Mouse (Mus musculus) heart, embryonic 15.5 days (tissue): ENCODE measurements around the gene Adam15. TPM values are rescaled to one million over a fixed set of nuclear protein-coding genes. Genes with fewer than 3 reads are reported as not detected.

Experiments used
- ATAC-seq: fragments of 200-750 bp; cut with Nextera tagmentation; replicated peaks from 2 replicates; pipeline ENCODE4 v1.8.0; 2017; ENCODE audit warnings: low read depth, moderate TSS enrichment; ENCODE audit not compliant: insufficient number of reproducible peaks, insufficient read depth, low FRiP score
- H3K27ac ChIP-seq: fragments of 300-500 bp; sonication (generic); 2 replicates; pipeline ENCODE4 v1.5.1; 2015; ENCODE audit warnings: mild to moderate bottlenecking, inconsistent platforms
- H3K27me3 ChIP-seq: fragments of 300-500 bp; sonication (generic); 2 replicates; pipeline ENCODE4 v1.6.1; 2015; ENCODE audit warnings: inconsistent platforms
- H3K36me3 ChIP-seq: fragments of 300-500 bp; sonication (generic); 2 replicates; pipeline ENCODE4 v1.6.1; 2015; ENCODE audit warnings: mild to moderate bottlenecking, inconsistent platforms
- H3K4me1 ChIP-seq: fragments of 300-500 bp; sonication (generic); replicated peaks from 2 replicates; pipeline ENCODE4 v1.6.1; 2015; ENCODE audit warnings: inconsistent platforms
- H3K4me2 ChIP-seq: fragments of 300-500 bp; sonication (generic); 2 replicates; pipeline ENCODE4 v1.6.1; 2015; ENCODE audit warnings: inconsistent platforms, mild to moderate bottlenecking, moderate library complexity
- H3K4me3 ChIP-seq: fragments of 300-500 bp; sonication (generic); 2 replicates; pipeline ENCODE4 v1.5.1; 2015; ENCODE audit warnings: mild to moderate bottlenecking, inconsistent platforms
- H3K9ac ChIP-seq: fragments of 300-500 bp; sonication (generic); 2 replicates; pipeline ENCODE4 v1.6.1; 2015; ENCODE audit warnings: mild to moderate bottlenecking, inconsistent platforms
- H3K9me3 ChIP-seq: fragments of 300-500 bp; sonication (generic); replicated peaks from 2 replicates; pipeline ENCODE4 v1.6.1; 2016; ENCODE audit warnings: inconsistent platforms
- WGBS: fragments of 180-500 bp; shearing (Covaris S2); methylation state at CpG from one replicate; pipeline ENCODE4 v1.1.7; 2015; ENCODE audit warnings: mixed read lengths; 5-methylcytosine and 5-hydroxymethylcytosine counted together
- polyA plus RNA-seq: library from polyadenylated mRNA; unstranded; fragments of >200 nt; fragmentation: Nextera tagmentation; extraction: Ambion mirVana; gene quantifications from 2 replicates; pipeline ENCODE4 v1.2.1, GENCODE M21; 2015

Gene Adam15
- polyA plus RNA-seq, 1 experiment from 2014 or later = 59.8 TPM

DNA sequence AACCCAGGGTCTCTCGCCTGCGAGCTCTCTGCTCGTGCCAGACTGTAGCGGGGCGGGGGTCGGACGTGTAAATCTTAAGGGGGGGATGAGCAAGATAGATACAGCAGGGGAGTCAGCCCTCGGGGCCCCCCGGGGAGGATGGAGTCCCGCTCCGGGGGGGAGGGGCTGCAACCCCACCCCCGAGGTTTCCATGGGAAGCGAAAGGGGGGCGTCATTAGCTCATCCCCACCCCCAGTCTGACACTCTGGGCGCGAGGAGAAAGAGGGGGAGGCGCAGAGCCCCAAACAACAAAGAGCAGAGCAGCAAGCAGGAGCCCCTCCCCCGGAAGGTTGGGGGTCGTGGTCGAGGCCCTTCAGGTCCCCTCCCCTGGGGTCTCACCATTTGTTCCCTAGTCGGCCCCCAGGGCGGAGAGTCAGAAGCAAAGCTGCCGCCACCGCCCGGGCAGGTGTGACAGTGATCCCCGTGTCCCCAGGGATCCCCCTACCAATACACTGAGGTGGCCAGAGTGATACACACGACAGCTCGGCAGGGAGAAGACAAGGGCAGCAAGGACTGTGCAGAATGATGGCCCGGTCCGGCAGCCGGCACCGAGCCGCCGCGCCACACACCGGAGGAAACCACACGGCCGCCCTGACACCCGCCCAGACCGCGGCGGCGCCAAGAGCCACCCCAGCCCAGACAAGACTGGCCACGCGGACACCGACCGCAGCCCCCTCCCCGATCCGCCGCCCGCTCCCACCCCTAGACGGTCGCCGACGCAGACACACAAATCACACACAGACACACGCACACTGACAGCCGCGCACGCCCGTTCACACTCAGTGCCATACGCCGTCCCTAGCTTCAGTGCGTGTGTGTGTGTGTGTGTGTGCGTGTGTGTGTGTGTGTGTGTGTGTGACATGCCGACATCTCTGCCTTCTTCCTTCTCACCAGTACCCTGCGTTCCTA, 28.3 kb downstream of the Adam15 start:
- peaks cover 51% of the 10 kb centered on the region for H3K4me1 ChIP-seq

DNA sequence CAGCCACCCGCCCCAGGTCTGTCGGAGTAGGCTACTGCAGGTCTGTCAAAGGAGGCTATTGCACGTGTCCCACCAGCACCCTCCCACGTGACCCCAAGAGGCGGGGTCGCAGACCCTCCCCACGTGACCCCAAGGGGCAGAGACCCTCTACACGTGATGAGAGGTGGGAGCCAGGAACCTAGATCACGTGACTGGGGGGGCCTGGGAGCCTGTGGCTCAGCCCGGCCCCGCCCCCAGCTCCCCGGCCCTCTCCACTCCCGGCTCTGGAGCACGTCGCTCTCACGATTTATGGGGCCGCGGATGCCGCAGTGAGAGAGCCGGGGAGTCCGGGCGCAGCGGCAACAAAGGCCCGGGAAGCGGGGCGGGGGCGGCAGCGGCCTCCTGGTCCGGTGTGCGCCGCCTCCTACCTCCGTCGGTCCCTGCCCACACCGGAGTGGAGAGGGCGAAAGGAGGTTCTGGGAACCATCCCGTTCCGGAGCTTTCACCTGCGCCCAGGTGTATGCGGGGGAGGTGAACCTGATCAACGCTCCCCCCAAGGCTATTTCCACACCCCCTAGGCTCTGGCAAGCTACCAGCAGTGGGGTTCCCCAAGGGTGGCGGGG, 29.1 kb downstream of the Adam15 start:
- no peak for ATAC-seq
- no peak overlapping the region for H3K27ac ChIP-seq
- peak overlapping the region; percentile 47; the same call in 1 of the 2 replicates for H3K9ac ChIP-seq
- peaks cover 80% of the 10 kb centered on the region for H3K27me3 ChIP-seq
- WGBS = under 1% methylated on average over 41 of the region's 41 CpGs
- peak overlapping the region; percentile 62 for H3K4me3 ChIP-seq
- H3K4me2 ChIP-seq = peak overlapping the region; percentile 98
- H3K9me3 ChIP-seq = no peaks in the 10 kb centered on the region
- H3K36me3 ChIP-seq = no peaks in the 10 kb centered on the region
- peaks cover 59% of the 10 kb centered on the region for H3K4me1 ChIP-seq

More for the DNA sequence above, 28.3 kb downstream of the Adam15 start:
- WGBS = under 1% methylated on average over 66 of the region's 66 CpGs
- Histone ChIP-seq H3K9ac (peak overlapping the region; percentile 47), H3K9me3 (no peaks in the 10 kb centered on the region), H3K4me3 (peak overlapping the region; percentile 62), H3K36me3 (no peaks in the 10 kb centered on the region), H3K4me2 (peak overlapping the region; percentile 98), H3K27ac (no peak overlapping the region), H3K27me3 (peaks cover 75% of the 10 kb centered on the region)
- ATAC-seq = no peak

DNA sequence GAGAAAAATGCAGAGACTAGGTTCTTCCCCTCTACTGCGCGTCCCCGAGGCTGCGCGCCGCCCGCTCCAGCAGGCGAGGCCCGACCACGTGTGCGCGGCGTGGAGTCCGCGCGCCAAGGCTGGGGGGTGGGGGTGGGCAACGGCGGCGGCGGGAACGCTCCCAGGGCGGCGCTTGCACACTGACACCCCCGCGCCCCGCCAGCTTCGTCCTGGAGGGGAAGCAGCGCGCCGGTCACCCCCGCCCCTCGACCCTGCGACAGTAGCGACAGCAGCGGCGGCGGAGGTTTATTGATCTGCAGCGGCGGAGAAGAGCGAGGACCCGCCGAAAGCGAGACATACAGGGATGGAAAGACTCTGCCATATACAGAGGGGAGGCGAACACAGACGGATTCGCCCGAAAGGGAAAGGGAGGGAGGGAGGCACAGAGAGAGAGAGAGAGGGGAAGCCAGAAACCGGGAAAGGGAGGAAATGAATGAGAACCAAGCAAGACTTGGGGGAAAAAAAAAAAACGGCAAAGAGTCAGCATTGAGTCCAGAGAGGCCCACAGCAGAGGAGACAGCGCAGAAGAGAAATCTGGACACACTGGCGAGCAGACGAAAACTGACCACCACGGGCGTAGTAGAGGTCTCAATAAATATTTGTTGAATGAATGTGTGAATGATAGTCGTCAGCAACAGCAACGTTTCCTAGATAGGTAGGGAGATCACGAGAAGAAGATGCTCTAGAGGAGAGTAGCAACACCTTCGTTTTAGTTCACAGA, 30.0 kb downstream of the Adam15 start:
- Histone ChIP-seq H3K4me1 (peaks cover 68% of the 10 kb centered on the region), H3K27me3 (peaks cover 80% of the 10 kb centered on the region), H3K9me3 (no peaks in the 10 kb centered on the region), H3K4me3 (peak overlapping the region; percentile 62), H3K27ac (no peak overlapping the region), H3K9ac (peak overlapping the region; percentile 48; the same call in 1 of the 2 replicates), H3K4me2 (peak overlapping the region; percentile 98), H3K36me3 (no peaks in the 10 kb centered on the region)
- no peak for ATAC-seq
- 2% methylated on average over 58 of the region's 58 CpGs for WGBS

DNA sequence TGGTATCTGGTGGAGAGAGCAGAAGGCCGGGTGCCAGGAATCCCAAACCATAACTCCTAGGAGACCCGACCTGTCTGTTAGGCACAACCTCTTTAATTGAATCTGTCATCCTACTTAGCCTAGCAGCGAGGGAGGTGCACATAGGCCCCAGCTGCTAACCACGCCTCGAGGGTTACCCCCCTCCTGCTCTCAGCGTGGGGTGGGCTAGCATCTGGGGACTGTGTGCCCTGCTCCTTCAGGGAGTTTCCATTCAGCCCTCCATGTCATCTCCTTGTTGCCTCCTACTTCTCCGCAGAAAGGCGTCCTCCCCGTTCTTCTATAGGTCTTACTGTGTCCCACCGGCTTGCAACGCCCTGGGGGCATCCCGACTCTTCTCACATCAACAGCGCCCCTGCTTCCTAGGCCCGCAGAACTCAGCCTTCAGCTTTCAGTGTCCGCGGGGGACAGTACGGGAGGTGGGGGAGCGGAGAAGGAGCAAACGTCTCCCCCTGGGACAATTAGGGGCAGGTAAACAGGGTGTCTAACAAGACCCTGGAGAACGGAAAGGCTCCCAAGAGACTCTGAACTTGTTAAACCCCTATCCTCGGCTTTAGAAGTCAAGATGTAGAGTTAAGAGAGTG, 30.7 kb downstream of the Adam15 start:
- no peak overlapping the region for H3K9ac ChIP-seq
- no peaks in the 10 kb centered on the region for H3K36me3 ChIP-seq
- H3K27ac ChIP-seq = no peak overlapping the region

DNA sequence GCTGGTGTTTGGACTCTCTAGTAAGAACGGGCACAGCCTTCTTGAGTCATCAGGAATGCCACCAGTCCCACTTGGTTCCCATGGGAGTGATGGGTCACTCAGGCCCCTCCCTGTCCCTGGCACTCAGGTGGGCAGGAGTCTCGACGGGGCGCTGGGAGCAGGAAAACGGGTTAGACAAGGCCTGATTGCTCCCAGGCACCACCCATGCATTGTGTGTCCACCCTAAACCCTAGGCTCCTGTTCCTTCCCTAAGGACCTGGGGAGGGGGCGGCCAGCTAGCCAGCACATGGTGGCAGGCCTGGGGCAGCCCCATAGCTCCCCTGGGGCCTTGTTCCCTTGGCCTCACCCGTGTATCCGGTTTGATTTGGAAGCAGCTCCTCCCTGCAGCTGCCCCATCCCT, 31.5 kb downstream of the Adam15 start:
- Histone ChIP-seq H3K4me3 (no peak overlapping the region), H3K9ac (no peak overlapping the region), H3K9me3 (no peaks in the 10 kb centered on the region), H3K4me1 (peaks cover 76% of the 10 kb centered on the region), H3K27ac (no peak overlapping the region), H3K4me2 (no peak overlapping the region), H3K36me3 (no peaks in the 10 kb centered on the region), H3K27me3 (peaks cover 69% of the 10 kb centered on the region)
- no peak for ATAC-seq
- WGBS = 68% methylated on average over 8 of the region's 8 CpGs

More for the DNA sequence above, 30.7 kb downstream of the Adam15 start:
- 14% methylated on average over 21 of the region's 21 CpGs for WGBS
- Histone ChIP-seq H3K4me2 (peak overlapping the region; percentile 98), H3K27me3 (peaks cover 76% of the 10 kb centered on the region), H3K4me1 (peaks cover 75% of the 10 kb centered on the region), H3K4me3 (peak overlapping the region; percentile 62), H3K9me3 (no peaks in the 10 kb centered on the region)
- no peak for ATAC-seq

DNA sequence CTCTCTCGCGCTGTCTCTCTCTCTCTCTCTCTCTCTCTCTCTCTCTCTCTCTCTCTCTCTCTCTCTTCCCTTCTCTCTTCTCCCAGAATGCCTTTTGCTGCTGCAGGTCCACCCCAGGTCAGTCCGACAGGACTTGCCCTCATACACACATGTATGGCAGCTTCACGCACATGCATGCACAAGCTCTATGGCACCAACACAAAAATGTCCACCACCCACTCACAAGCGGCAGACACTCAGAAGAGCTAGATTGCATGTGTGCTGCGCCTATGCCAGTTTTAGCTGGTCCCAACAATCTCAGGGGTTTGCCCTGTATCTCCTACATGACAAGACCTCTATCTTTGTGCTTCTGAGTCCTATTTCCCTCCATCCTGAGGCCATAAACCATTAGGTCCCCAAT, 32.5 kb downstream of the Adam15 start:
- peak overlapping the region; percentile 16; the same call in 1 of the 2 replicates for H3K4me2 ChIP-seq
- peaks cover 58% of the 10 kb centered on the region for H3K27me3 ChIP-seq
- H3K9me3 ChIP-seq = no peaks in the 10 kb centered on the region
- ATAC-seq = no peak
- H3K4me3 ChIP-seq = no peak overlapping the region
- no peak overlapping the region for H3K27ac ChIP-seq
- peaks cover 66% of the 10 kb centered on the region for H3K4me1 ChIP-seq
- WGBS = 52% methylated on average over 6 of the region's 6 CpGs
- no peaks in the 10 kb centered on the region for H3K36me3 ChIP-seq
- no peak overlapping the region for H3K9ac ChIP-seq

DNA sequence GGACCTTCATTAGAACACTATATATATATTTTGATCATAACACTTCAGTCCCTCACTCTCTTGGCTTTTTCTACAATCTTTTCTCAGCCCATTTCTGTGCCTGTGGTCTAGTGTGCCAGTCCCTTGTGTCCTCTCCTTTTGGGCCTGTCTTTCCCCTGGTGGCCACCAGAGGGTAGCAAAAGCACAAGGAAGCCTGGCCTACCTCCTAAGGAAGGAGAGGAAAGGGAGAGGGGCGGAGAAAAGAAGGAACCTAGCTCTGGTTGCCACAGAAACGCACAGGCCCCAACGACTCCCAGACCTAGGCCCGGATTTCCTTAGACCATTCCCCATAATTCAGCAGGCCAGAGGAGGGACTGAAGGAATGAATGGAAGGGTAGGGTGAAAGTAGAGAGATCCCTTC, 33.0 kb downstream of the Adam15 start:
- Histone ChIP-seq H3K4me1 (peaks cover 62% of the 10 kb centered on the region), H3K9ac (no peak overlapping the region), H3K9me3 (no peaks in the 10 kb centered on the region), H3K4me2 (peak overlapping the region; percentile 73; the same call in 1 of the 2 replicates), H3K36me3 (no peaks in the 10 kb centered on the region), H3K27me3 (peaks cover 54% of the 10 kb centered on the region), H3K4me3 (no peak overlapping the region), H3K27ac (no peak overlapping the region)
- no peak for ATAC-seq
- whole genome bisulfite sequencing = 0% methylated on average over 4 of the region's 4 CpGs

DNA sequence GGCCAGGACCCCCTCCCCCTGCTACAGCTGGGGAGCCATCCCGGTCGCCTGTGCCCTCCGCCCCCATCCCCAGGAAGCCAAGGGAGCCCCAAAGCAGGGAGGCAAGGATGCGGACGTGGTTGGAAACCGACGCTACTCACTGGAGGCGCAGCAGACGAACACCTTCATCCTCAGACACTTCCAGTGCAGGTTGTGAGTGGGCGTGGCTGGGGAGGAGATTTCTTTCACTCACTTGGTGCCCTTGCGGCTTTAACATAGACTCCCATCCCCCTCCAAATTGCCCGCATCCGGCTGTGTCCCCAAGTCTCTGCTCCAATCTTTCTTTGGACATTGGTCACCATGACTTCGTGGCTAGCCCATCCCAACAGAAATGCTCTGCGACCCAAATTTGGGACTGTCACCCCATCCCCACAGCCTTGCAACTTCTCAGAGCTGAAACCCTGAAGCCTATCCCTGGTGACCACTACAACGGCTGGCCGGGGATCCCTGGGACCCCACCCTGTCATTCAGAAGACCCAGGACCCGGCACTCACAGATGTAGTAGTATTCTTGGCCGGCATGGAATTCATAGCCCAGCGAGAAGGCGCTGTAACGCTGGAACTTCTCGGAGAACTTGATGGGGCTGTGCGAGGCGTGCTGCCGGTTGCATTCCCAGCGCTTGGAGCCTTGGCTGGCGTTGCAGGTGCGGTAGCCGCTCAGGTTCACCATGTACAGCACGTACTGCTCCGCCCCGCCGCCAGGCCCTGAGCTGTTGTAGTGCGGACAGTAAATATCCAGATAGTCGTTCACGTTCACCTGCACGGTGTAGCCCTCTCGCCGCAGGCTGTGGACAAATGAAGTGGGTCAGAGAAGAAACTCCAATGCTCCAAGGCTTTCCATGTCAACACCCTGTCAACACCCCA, 33.6 kb downstream of the Adam15 start:
- Histone ChIP-seq H3K9me3 (no peaks in the 10 kb centered on the region), H3K27me3 (peaks cover 47% of the 10 kb centered on the region), H3K4me1 (peaks cover 56% of the 10 kb centered on the region), H3K36me3 (no peaks in the 10 kb centered on the region), H3K27ac (no peak overlapping the region), H3K4me2 (peak overlapping the region; percentile 73), H3K9ac (no peak overlapping the region), H3K4me3 (peak overlapping the region; percentile 42)
- WGBS = 18% methylated on average over 40 of the region's 40 CpGs
- no peak; the same call in 1 of the 2 replicates for ATAC-seq

DNA sequence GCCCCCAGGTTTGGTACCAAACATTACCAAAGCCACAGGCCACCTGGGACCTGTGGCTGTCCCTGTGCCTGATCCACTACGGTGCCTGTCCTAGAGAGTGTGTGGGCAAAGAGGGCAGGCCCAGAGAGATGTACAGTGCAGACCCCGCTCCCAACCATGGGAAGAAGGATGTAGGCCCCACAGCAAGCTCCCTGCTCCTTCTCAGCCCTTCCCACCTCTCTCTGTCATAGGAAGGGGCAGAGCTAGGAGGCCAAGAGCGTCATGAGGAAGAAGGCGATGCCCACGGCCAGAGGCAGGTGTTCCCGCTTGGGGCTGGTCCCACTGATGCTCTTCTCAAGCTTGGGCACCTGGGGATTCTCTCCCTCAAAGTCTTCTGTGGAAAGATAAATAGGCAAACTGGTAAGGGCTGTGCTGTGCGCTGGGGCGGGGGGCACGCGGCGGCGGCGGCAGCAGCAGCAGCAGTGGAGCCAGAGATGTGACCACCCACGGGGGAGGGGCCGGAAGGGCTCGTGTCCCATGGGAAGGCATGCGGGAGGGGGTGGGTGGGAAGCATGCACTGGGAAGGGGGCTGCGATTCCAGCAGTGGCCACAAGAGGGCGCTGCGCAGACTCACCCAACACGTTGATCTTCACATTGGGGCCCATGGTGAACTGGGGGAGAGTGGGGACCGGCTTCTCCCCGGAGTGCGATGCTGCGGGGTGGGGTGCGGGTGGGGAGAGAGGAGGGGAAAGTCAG, 34.4 kb downstream of the Adam15 start:
- H3K9me3 ChIP-seq = no peaks in the 10 kb centered on the region
- peak overlapping the region; percentile 73 for H3K4me2 ChIP-seq
- H3K36me3 ChIP-seq = no peaks in the 10 kb centered on the region
- 10% methylated on average over 25 of the region's 26 CpGs for WGBS
- H3K4me3 ChIP-seq = peak overlapping the region; percentile 42
- peaks cover 47% of the 10 kb centered on the region for H3K4me1 ChIP-seq
- peaks cover 39% of the 10 kb centered on the region for H3K27me3 ChIP-seq
- ATAC-seq = peak; percentile 28
- H3K9ac ChIP-seq = peak overlapping the region; percentile 39; the same call in 1 of the 2 replicates
- no peak overlapping the region for H3K27ac ChIP-seq
